Mouse (Mus musculus): ENCODE measurements around the gene Mcam. TPM values are rescaled to one million over a fixed set of nuclear protein-coding genes. Genes with fewer than 3 reads are reported as not detected.
A peak's percentile ranks its signal among the peaks of the same experiment; 100 is the strongest.

Gene Mcam
- polyA plus RNA-seq, 1 experiment from 2014 or later = 11.2 TPM

GRCm38 (mm10) chr9:44130581-44131275 is 3.5 kb upstream of the Mcam start:
- peak overlapping the region; percentile 86 for H3K27ac ChIP-seq (replicated peaks)
- H3K4me3 ChIP-seq = peak overlapping the region; percentile 57
- no peaks in the 10 kb centered on the region for H3K9me3 ChIP-seq
- no peaks in the 10 kb centered on the region for H3K36me3 ChIP-seq (replicated peaks)
- 9% methylated on average over 19 of the region's 19 CpGs for WGBS
- H3K4me1 ChIP-seq = peaks cover 72% of the 10 kb centered on the region
- peaks cover 59% of the 10 kb centered on the region for H3K27me3 ChIP-seq (replicated peaks; ENCODE audit: low read depth, poor library complexity, severe bottlenecking)
- peak; percentile 74 for DNase-seq (ENCODE audit: low spot score)

- Histone ChIP-seq H3K36me3 (replicated peaks) (no peaks in the 10 kb centered on the region), H3K4me1 (peaks cover 74% of the 10 kb centered on the region), H3K27ac (replicated peaks) (peak overlapping the region; percentile 86), H3K27me3 (replicated peaks; ENCODE audit: low read depth, poor library complexity, severe bottlenecking) (peaks cover 64% of the 10 kb centered on the region), H3K9me3 (no peaks in the 10 kb centered on the region), H3K4me3 (peak overlapping the region; percentile 57; the same call in 1 of the 2 replicates)
- peak; percentile 35 for DNase-seq (ENCODE audit: low spot score)
- 31% methylated on average over 7 of the region's 7 CpGs for WGBS
Observed at GRCm38 (mm10) chr9:44131276-44131590, 3.0 kb upstream of the Mcam start.

GRCm38 (mm10) chr9:44132200-44132599 is 2.1 kb upstream of the Mcam start:
- Histone ChIP-seq H3K9me3 (no peaks in the 10 kb centered on the region), H3K4me1 (peaks cover 70% of the 10 kb centered on the region), H3K27ac (replicated peaks) (no peak overlapping the region), H3K4me3 (no peak overlapping the region), H3K36me3 (replicated peaks) (0 out of 2 replicates have a peak, but pooled peaks cover 3% of the 10 kb centered on the region), H3K27me3 (replicated peaks; ENCODE audit: low read depth, poor library complexity, severe bottlenecking) (peaks cover 74% of the 10 kb centered on the region)
- 60% methylated on average over 5 of the region's 5 CpGs for WGBS
- DNase-seq (ENCODE audit: low spot score) = no peak

GRCm38 (mm10) chr9:44133287-44133686 is 982 bp upstream of the Mcam start:
- peak overlapping the region; percentile 70; the same call in 1 of the 2 replicates for H3K4me3 ChIP-seq
- 0 out of 2 replicates have a peak, but pooled peaks cover 3% of the 10 kb centered on the region for H3K36me3 ChIP-seq (replicated peaks)
- WGBS = 13% methylated on average over 2 of the region's 2 CpGs
- H3K27ac ChIP-seq (replicated peaks) = peak overlapping the region; percentile 65
- H3K9me3 ChIP-seq = no peaks in the 10 kb centered on the region
- H3K27me3 ChIP-seq (replicated peaks; ENCODE audit: low read depth, poor library complexity, severe bottlenecking) = peaks cover 75% of the 10 kb centered on the region
- H3K4me1 ChIP-seq = peaks cover 70% of the 10 kb centered on the region
- DNase-seq (ENCODE audit: low spot score) = no peak

GRCm38 (mm10) chr9:44134851-44135730 is 822 bp downstream of the Mcam start:
- Histone ChIP-seq H3K36me3 (replicated peaks) (peaks cover 18% of the 10 kb centered on the region), H3K27ac (replicated peaks) (peak overlapping the region; percentile 65), H3K9me3 (no peaks in the 10 kb centered on the region), H3K4me3 (peak overlapping the region; percentile 70), H3K27me3 (replicated peaks; ENCODE audit: low read depth, poor library complexity, severe bottlenecking) (peaks cover 68% of the 10 kb centered on the region), H3K4me1 (peaks cover 66% of the 10 kb centered on the region)
- peak; percentile 54 for DNase-seq (ENCODE audit: low spot score)
- 2% methylated on average over 49 of the region's 49 CpGs for WGBS

GRCm38 (mm10) chr9:44135731-44136411 is 1.6 kb downstream of the Mcam start:
- Histone ChIP-seq H3K27ac (replicated peaks) (no peak overlapping the region), H3K4me1 (peaks cover 62% of the 10 kb centered on the region)

GRCm38 (mm10) chr9:44137846-44138245 is 3.6 kb downstream of the Mcam start:
- WGBS = 63% methylated on average over 4 of the region's 4 CpGs
- DNase-seq (ENCODE audit: low spot score) = no peak

More at GRCm38 (mm10) chr9:44135731-44136411, 1.6 kb downstream of the Mcam start:
- Histone ChIP-seq H3K9me3 (no peaks in the 10 kb centered on the region), H3K36me3 (replicated peaks) (peaks cover 26% of the 10 kb centered on the region), H3K4me3 (peak overlapping the region; percentile 70), H3K27me3 (replicated peaks; ENCODE audit: low read depth, poor library complexity, severe bottlenecking) (peaks cover 65% of the 10 kb centered on the region)
- WGBS = 59% methylated on average over 7 of the region's 7 CpGs
- no peak for DNase-seq (ENCODE audit: low spot score)

GRCm38 (mm10) chr9:44141951-44142350 is 7.7 kb downstream of the Mcam start:
- H3K36me3 ChIP-seq (replicated peaks) = peaks cover 71% of the 10 kb centered on the region
- peaks cover 4% of the 10 kb centered on the region; the same call in 1 of the 2 replicates for H3K27me3 ChIP-seq (replicated peaks; ENCODE audit: low read depth, poor library complexity, severe bottlenecking)
- no peak overlapping the region for H3K4me3 ChIP-seq
- WGBS = 68% methylated on average over 5 of the region's 5 CpGs
- no peak overlapping the region for H3K27ac ChIP-seq (replicated peaks)
- H3K9me3 ChIP-seq = no peaks in the 10 kb centered on the region
- peaks cover 23% of the 10 kb centered on the region for H3K4me1 ChIP-seq
- no peak for DNase-seq (ENCODE audit: low spot score)

More at GRCm38 (mm10) chr9:44137846-44138245, 3.6 kb downstream of the Mcam start:
- Histone ChIP-seq H3K9me3 (no peaks in the 10 kb centered on the region), H3K4me3 (no peak overlapping the region), H3K36me3 (replicated peaks) (peaks cover 41% of the 10 kb centered on the region), H3K27me3 (replicated peaks; ENCODE audit: low read depth, poor library complexity, severe bottlenecking) (peaks cover 45% of the 10 kb centered on the region), H3K4me1 (peaks cover 49% of the 10 kb centered on the region), H3K27ac (replicated peaks) (no peak overlapping the region)

- H3K4me1 ChIP-seq = peaks cover 23% of the 10 kb centered on the region
- 82% methylated on average over 5 of the region's 5 CpGs for WGBS
- no peaks in the 10 kb centered on the region for H3K9me3 ChIP-seq
- H3K27ac ChIP-seq (replicated peaks) = no peak overlapping the region
- peaks cover 81% of the 10 kb centered on the region for H3K36me3 ChIP-seq (replicated peaks)
- no peak for DNase-seq (ENCODE audit: low spot score)
- no peak overlapping the region for H3K4me3 ChIP-seq
- H3K27me3 ChIP-seq (replicated peaks; ENCODE audit: low read depth, poor library complexity, severe bottlenecking) = no peaks in the 10 kb centered on the region
Observed at GRCm38 (mm10) chr9:44143421-44143820, 9.2 kb downstream of the Mcam start.

- H3K4me3 ChIP-seq = no peak overlapping the region
- H3K9me3 ChIP-seq = no peaks in the 10 kb centered on the region
- peaks cover 82% of the 10 kb centered on the region for H3K36me3 ChIP-seq (replicated peaks)
- H3K27me3 ChIP-seq (replicated peaks; ENCODE audit: low read depth, poor library complexity, severe bottlenecking) = no peaks in the 10 kb centered on the region
- 35% methylated on average over 7 of the region's 8 CpGs for WGBS
- no peak for DNase-seq (ENCODE audit: low spot score)
- H3K4me1 ChIP-seq = peaks cover 20% of the 10 kb centered on the region
- no peak overlapping the region for H3K27ac ChIP-seq (replicated peaks)
Observed at GRCm38 (mm10) chr9:44144023-44144717, 9.9 kb downstream of the Mcam start.

- no peak for DNase-seq (ENCODE audit: low spot score)
- H3K9me3 ChIP-seq = no peaks in the 10 kb centered on the region
- no peak overlapping the region for H3K27ac ChIP-seq (replicated peaks)
- peaks cover 82% of the 10 kb centered on the region for H3K36me3 ChIP-seq (replicated peaks)
- H3K27me3 ChIP-seq (replicated peaks; ENCODE audit: low read depth, poor library complexity, severe bottlenecking) = no peaks in the 10 kb centered on the region
- no peak overlapping the region for H3K4me3 ChIP-seq
- peaks cover 18% of the 10 kb centered on the region; the same call in 1 of the 2 replicates for H3K4me1 ChIP-seq
Observed at GRCm38 (mm10) chr9:44144718-44145060, 10.4 kb downstream of the Mcam start.

- Histone ChIP-seq H3K36me3 (replicated peaks) (peaks cover 82% of the 10 kb centered on the region), H3K4me1 (peaks cover 11% of the 10 kb centered on the region; the same call in 1 of the 2 replicates), H3K9me3 (no peaks in the 10 kb centered on the region), H3K4me3 (no peak overlapping the region), H3K27me3 (replicated peaks; ENCODE audit: low read depth, poor library complexity, severe bottlenecking) (no peaks in the 10 kb centered on the region), H3K27ac (replicated peaks) (no peak overlapping the region)
- DNase-seq (ENCODE audit: low spot score) = no peak
- WGBS = 69% methylated on average over 3 of the region's 3 CpGs
Observed at GRCm38 (mm10) chr9:44147290-44147689, 13.0 kb downstream of the Mcam start.
